In genomic region chr8:89207891-89208290, GRCm38 (mm10) we compare ENCODE assay signal across 30 mouse cellular contexts.
"Had no signal": no experiment of that assay in that cellular context is flagged by ENCODE, and none has a peak within 500 bp of the region (broad histone marks: within the 10 kb centered on the region; RNA-seq: fewer than 3 reads in every experiment).

No protein-coding gene starts in this region.

- H3K4me1 ChIP-seq: limb, embryonic 10.5 days; limb, embryonic 12.5 days; limb, embryonic 13.5 days; limb, embryonic 15.5 days; liver, embryonic 12.5 days; liver, embryonic 13.5 days; liver, embryonic 15.5 days; lung, embryonic 15.5 days; megakaryocyte, embryonic 14.5 days; midbrain, embryonic 12.5 days; midbrain, embryonic 15.5 days had no signal

- H3K27ac ChIP-seq: left cerebral cortex, adult 2 months; limb, embryonic 10.5 days; limb, embryonic 12.5 days; limb, embryonic 13.5 days; limb, embryonic 15.5 days; liver, embryonic 12.5 days; liver, embryonic 13.5 days; liver, embryonic 14.5 days; liver, embryonic 15.5 days; lung, embryonic 15.5 days; macrophage; midbrain, embryonic 12.5 days; midbrain, embryonic 13.5 days; midbrain, embryonic 15.5 days; neural tube, embryonic 12.5 days had no signal

- H3K4me2 ChIP-seq: limb, embryonic 12.5 days; limb, embryonic 13.5 days; limb, embryonic 15.5 days; liver, embryonic 11.5 days; liver, embryonic 12.5 days; liver, embryonic 13.5 days; liver, embryonic 15.5 days; lung, embryonic 14.5 days; lung, embryonic 15.5 days; midbrain, embryonic 12.5 days; midbrain, embryonic 13.5 days; midbrain, embryonic 15.5 days; neural tube, embryonic 12.5 days had no signal

- DNase-seq: left cerebral cortex, postnatal 4 days; liver, embryonic 13.5 days; liver, postnatal 0 days; lung, adult 18-20 months; lung, adult 2 months; lung, embryonic 14.5 days; lung, postnatal 10 days; lung, postnatal 14 days; lung, postnatal 36 days; lung, postnatal 4 days; midbrain, embryonic 14.5 days had no signal

- ATAC-seq: liver, embryonic 12.5 days; liver, postnatal 0 days; lung, postnatal 0 days; midbrain, embryonic 13.5 days; midbrain, embryonic 15.5 days; midbrain, embryonic 16.5 days had no signal

- H3K4me3 ChIP-seq: left cerebral cortex, adult 2 months; limb, embryonic 10.5 days; limb, embryonic 12.5 days; limb, embryonic 13.5 days; limb, embryonic 15.5 days; liver, embryonic 12.5 days; liver, embryonic 13.5 days; liver, embryonic 15.5 days; lung, embryonic 15.5 days; megakaryocyte, embryonic 14.5 days; midbrain, embryonic 12.5 days; midbrain, embryonic 13.5 days; midbrain, embryonic 15.5 days; myocyte; neural tube, embryonic 12.5 days had no signal

- H3K36me3 ChIP-seq: limb, embryonic 10.5 days; limb, embryonic 12.5 days; limb, embryonic 13.5 days; limb, embryonic 15.5 days; liver, embryonic 12.5 days; liver, embryonic 13.5 days; liver, embryonic 15.5 days; lung, embryonic 15.5 days; midbrain, embryonic 12.5 days; midbrain, embryonic 13.5 days; midbrain, embryonic 15.5 days; neural tube, embryonic 12.5 days had no signal

- H3K9ac ChIP-seq: limb, embryonic 12.5 days; limb, embryonic 13.5 days; limb, embryonic 15.5 days; liver, embryonic 12.5 days; liver, embryonic 13.5 days; liver, embryonic 14.5 days; liver, embryonic 15.5 days; liver, postnatal 0 days; lung, embryonic 14.5 days; lung, embryonic 15.5 days; midbrain, embryonic 12.5 days; midbrain, embryonic 13.5 days; midbrain, embryonic 15.5 days; neural tube, embryonic 12.5 days had no signal

- H3K27me3 ChIP-seq: limb, embryonic 12.5 days; limb, embryonic 13.5 days; limb, embryonic 15.5 days; liver, embryonic 12.5 days; liver, embryonic 13.5 days; liver, embryonic 15.5 days; lung, embryonic 15.5 days; megakaryocyte, embryonic 14.5 days; midbrain, embryonic 12.5 days; midbrain, embryonic 13.5 days; midbrain, embryonic 15.5 days; neural tube, embryonic 12.5 days had no signal

- H3K9me3 ChIP-seq: limb, embryonic 10.5 days; limb, embryonic 12.5 days; limb, embryonic 13.5 days; limb, embryonic 15.5 days; liver, embryonic 12.5 days; liver, embryonic 13.5 days; liver, embryonic 15.5 days; lung, embryonic 15.5 days; megakaryocyte, embryonic 14.5 days; midbrain, embryonic 12.5 days; midbrain, embryonic 13.5 days; midbrain, embryonic 15.5 days; neural tube, embryonic 12.5 days had no signal
